Comparison of ENCODE assay signal across 13 mouse cellular contexts in the genomic region with DNA sequence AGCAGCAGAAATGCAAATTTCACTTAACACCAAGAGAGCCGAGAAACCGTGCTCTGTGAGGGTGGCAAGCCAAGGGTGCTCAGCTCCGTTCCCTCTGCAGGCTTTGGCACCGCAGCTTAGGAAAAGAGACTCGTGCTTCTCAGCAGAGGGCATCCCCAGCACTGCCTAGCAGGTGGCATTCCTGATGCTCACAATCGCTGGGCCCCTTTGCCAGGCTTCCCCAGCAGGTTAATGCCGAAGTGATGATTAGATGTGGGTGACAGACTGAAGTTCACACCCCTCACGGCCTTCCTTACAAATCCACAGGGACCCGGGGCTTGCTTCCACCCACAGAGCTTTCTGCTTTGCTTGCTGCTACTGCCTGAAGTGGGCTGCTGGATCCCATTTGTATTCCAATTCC.
DNase-seq lines count a peak whose midpoint lies in the region; ATAC-seq and TF ChIP-seq lines count a peak whose summit lies in the region.
"Had no signal": no experiment of that assay in that cellular context is flagged by ENCODE, and none has a peak within 500 bp of the region (broad histone marks: within the 10 kb centered on the region; RNA-seq: fewer than 3 reads in every experiment).

No protein-coding gene starts in this region.

- WGBS in hindbrain, embryonic 12.5 days, result 36% methylated on average over 9 of the region's 9 CpGs
- WGBS in hindbrain, embryonic 11.5 days, result 44% methylated on average over 9 of the region's 9 CpGs
- 13% methylated on average over 9 of the region's 9 CpGs for WGBS in forebrain, embryonic 15.5 days
- 32% methylated on average over 9 of the region's 9 CpGs for WGBS in midbrain, postnatal 0 days

- peaks cover 9% of the 10 kb centered on the region for H3K4me1 ChIP-seq in hindbrain, embryonic 12.5 days
- no peaks in the 10 kb centered on the region for H3K4me1 ChIP-seq in hindbrain, embryonic 11.5 days (replicated peaks; ENCODE audit: control insufficient read depth, insufficient read depth, low read length)
- H3K4me1 ChIP-seq in forebrain, embryonic 15.5 days, result peaks cover 23% of the 10 kb centered on the region
- no peaks in the 10 kb centered on the region for H3K4me1 ChIP-seq in midbrain, postnatal 0 days (ENCODE audit: insufficient read depth, low read length)
- H3K4me1 ChIP-seq: kidney, embryonic 15.5 days had no signal

- no peaks in the 10 kb centered on the region for H3K36me3 ChIP-seq in hindbrain, embryonic 12.5 days
- H3K36me3 ChIP-seq in hindbrain, embryonic 11.5 days (ENCODE audit: control insufficient read depth, insufficient read depth, low read length), result no peaks in the 10 kb centered on the region
- H3K36me3 ChIP-seq in forebrain, embryonic 15.5 days, result no peaks in the 10 kb centered on the region
- no peaks in the 10 kb centered on the region for H3K36me3 ChIP-seq in midbrain, postnatal 0 days (ENCODE audit: insufficient read depth, low read length)
- H3K36me3 ChIP-seq: heart, embryonic 12.5 days; kidney, embryonic 15.5 days; limb, embryonic 13.5 days; neural tube, embryonic 12.5 days had no signal

- no peak for DNase-seq in hindbrain, embryonic 11.5 days (ENCODE audit: low spot score)
- peak in 1 of 2 experiments; percentile 25 for DNase-seq in layer of hippocampus, adult 2 months (ENCODE audit: low spot score in 2 of 2)
- peak; percentile 9 for DNase-seq in midbrain, postnatal 0 days (ENCODE audit: low spot score)
- no peak for DNase-seq in adrenal gland, adult 2 months
- DNase-seq: lung, postnatal 36 days; spleen, adult 18-20 months had no signal

- no peak overlapping the region for H3K4me2 ChIP-seq in hindbrain, embryonic 12.5 days (replicated peaks)
- H3K4me2 ChIP-seq in hindbrain, embryonic 11.5 days (replicated peaks; ENCODE audit: low read depth, low read length), result no peak overlapping the region
- no peak overlapping the region for H3K4me2 ChIP-seq in forebrain, embryonic 15.5 days (replicated peaks)
- no peak overlapping the region for H3K4me2 ChIP-seq in midbrain, postnatal 0 days (ENCODE audit: low read depth, low read length, poor library complexity, severe bottlenecking)
- H3K4me2 ChIP-seq: heart, embryonic 12.5 days; kidney, embryonic 15.5 days; limb, embryonic 13.5 days; neural tube, embryonic 12.5 days had no signal

- no peak for TF ChIP-seq CTCF in layer of hippocampus, adult 2 months (conservative IDR thresholded peaks at IDR 0.05)
- 0 out of 2 replicates have a peak, but pooled peaks have one; percentile 3 for TF ChIP-seq CTCF in midbrain, postnatal 0 days (IDR thresholded peaks at IDR 0.05)

- no peaks in the 10 kb centered on the region for H3K9me3 ChIP-seq in hindbrain, embryonic 12.5 days (replicated peaks)
- H3K9me3 ChIP-seq in hindbrain, embryonic 11.5 days (ENCODE audit: control insufficient read depth, low read length), result no peaks in the 10 kb centered on the region
- H3K9me3 ChIP-seq in forebrain, embryonic 15.5 days, result no peaks in the 10 kb centered on the region
- no peaks in the 10 kb centered on the region for H3K9me3 ChIP-seq in midbrain, postnatal 0 days (ENCODE audit: low read length)
- H3K9me3 ChIP-seq: kidney, embryonic 15.5 days; limb, embryonic 13.5 days; neural tube, embryonic 12.5 days had no signal

- ATAC-seq in hindbrain, embryonic 12.5 days (ENCODE audit: low FRiP score), result no peak
- no peak for ATAC-seq in hindbrain, embryonic 11.5 days (ENCODE audit: low FRiP score)
- ATAC-seq in forebrain, embryonic 15.5 days (replicated peaks), result peak; percentile 88
- ATAC-seq in midbrain, postnatal 0 days (ENCODE audit: low FRiP score), result no peak
- ATAC-seq in megakaryocyte progenitor cell, adult 5-6 weeks (replicated peaks; ENCODE audit: poor library complexity), result no peak

- no peak overlapping the region for H3K9ac ChIP-seq in hindbrain, embryonic 12.5 days
- no peak overlapping the region for H3K9ac ChIP-seq in hindbrain, embryonic 11.5 days (ENCODE audit: low read depth, low read length)
- no peak overlapping the region for H3K9ac ChIP-seq in forebrain, embryonic 15.5 days (replicated peaks)
- no peak overlapping the region for H3K9ac ChIP-seq in midbrain, postnatal 0 days (replicated peaks; ENCODE audit: low read length, poor library complexity, severe bottlenecking)
- H3K9ac ChIP-seq: heart, embryonic 12.5 days; kidney, embryonic 15.5 days; limb, embryonic 13.5 days; neural tube, embryonic 12.5 days had no signal

- H3K4me3 ChIP-seq in hindbrain, embryonic 12.5 days, result no peak overlapping the region
- no peak overlapping the region for H3K4me3 ChIP-seq in hindbrain, embryonic 11.5 days (ENCODE audit: low read depth, low read length)
- H3K4me3 ChIP-seq in forebrain, embryonic 15.5 days, result no peak overlapping the region
- no peak overlapping the region for H3K4me3 ChIP-seq in layer of hippocampus, adult 2 months
- H3K4me3 ChIP-seq in midbrain, postnatal 0 days (ENCODE audit: low read depth, low read length), result no peak overlapping the region
- H3K4me3 ChIP-seq: heart, embryonic 12.5 days; kidney, embryonic 15.5 days; limb, embryonic 13.5 days; neural tube, embryonic 12.5 days had no signal

- 0 out of 2 replicates have a peak overlapping the region, but pooled peaks have one; percentile 4 for H3K27ac ChIP-seq in hindbrain, embryonic 12.5 days
- no peak overlapping the region for H3K27ac ChIP-seq in hindbrain, embryonic 11.5 days (ENCODE audit: low read depth, low read length)
- peak overlapping the region; percentile 84 for H3K27ac ChIP-seq in forebrain, embryonic 15.5 days (replicated peaks)
- peak overlapping the region; percentile 61 for H3K27ac ChIP-seq in layer of hippocampus, adult 2 months
- no peak overlapping the region for H3K27ac ChIP-seq in midbrain, postnatal 0 days (ENCODE audit: low read depth, low read length)
- H3K27ac ChIP-seq: kidney, embryonic 15.5 days; limb, embryonic 13.5 days; neural tube, embryonic 12.5 days had no signal

- no peaks in the 10 kb centered on the region for H3K27me3 ChIP-seq in hindbrain, embryonic 12.5 days
- no peaks in the 10 kb centered on the region for H3K27me3 ChIP-seq in hindbrain, embryonic 11.5 days (ENCODE audit: control insufficient read depth, insufficient read depth, low read length)
- no peaks in the 10 kb centered on the region for H3K27me3 ChIP-seq in forebrain, embryonic 15.5 days
- no peaks in the 10 kb centered on the region for H3K27me3 ChIP-seq in midbrain, postnatal 0 days (ENCODE audit: insufficient read depth, low read length)
- H3K27me3 ChIP-seq: kidney, embryonic 15.5 days; limb, embryonic 13.5 days; neural tube, embryonic 12.5 days had no signal

Comparison
In these comparisons a context has a peak if more than half of its experiments do, and no peak if none do; other contexts are left out.
1. H3K27ac ChIP-seq: peak in hindbrain, embryonic 12.5 days (single experiment), forebrain, embryonic 15.5 days (single experiment) and layer of hippocampus, adult 2 months (single experiment); none in hindbrain, embryonic 11.5 days (single experiment) and midbrain, postnatal 0 days (single experiment).